Comparison of ENCODE assay signal across 15 mouse cellular contexts in genomic region chr2:178154129-178154528, GRCm38 (mm10). TPM values are rescaled to one million over a fixed set of nuclear protein-coding genes. Genes with fewer than 3 reads are reported as not detected.
DNase-seq lines count a peak whose midpoint lies in the region; ATAC-seq and TF ChIP-seq lines count a peak whose summit lies in the region.
"Had no signal": no experiment of that assay in that cellular context is flagged by ENCODE, and none has a peak within 500 bp of the region (broad histone marks: within the 10 kb centered on the region; RNA-seq: fewer than 3 reads in every experiment).

No protein-coding gene starts in this region.

- H3K4me2 ChIP-seq in forebrain, postnatal 0 days (ENCODE audit: low read depth): no peak overlapping the region
- no peak overlapping the region for H3K4me2 ChIP-seq in hindbrain, embryonic 16.5 days (ENCODE audit: low read length)
- H3K4me2 ChIP-seq: limb, embryonic 12.5 days; liver, embryonic 15.5 days had no signal

- no peaks in the 10 kb centered on the region for H3K27me3 ChIP-seq in forebrain, postnatal 0 days (ENCODE audit: insufficient read depth, low read length)
- H3K27me3 ChIP-seq in hindbrain, embryonic 16.5 days (replicated peaks; ENCODE audit: control insufficient read depth, insufficient read depth, low read length): no peaks in the 10 kb centered on the region
- H3K27me3 ChIP-seq: limb, embryonic 12.5 days; liver, embryonic 15.5 days had no signal

- intact Hi-C loops in left cerebral cortex, postnatal 14 days (cut with DNase I): no loop called here

- H3K4me3 ChIP-seq in forebrain, postnatal 0 days (ENCODE audit: low read depth, low read length): no peak overlapping the region
- H3K4me3 ChIP-seq in hindbrain, embryonic 16.5 days (ENCODE audit: low read length): no peak overlapping the region
- H3K4me3 ChIP-seq: erythroblast, embryonic 14.5 days; gastrocnemius, adult 2 months; limb, embryonic 12.5 days; liver, embryonic 15.5 days had no signal

- H3K27ac ChIP-seq in forebrain, postnatal 0 days (ENCODE audit: low read depth, low read length): peak overlapping the region; percentile 69
- H3K27ac ChIP-seq in hindbrain, embryonic 16.5 days (ENCODE audit: low read depth, low read length): peak overlapping the region; percentile 65
- H3K27ac ChIP-seq: gastrocnemius, adult 2 months; limb, embryonic 12.5 days; liver, embryonic 15.5 days had no signal

- H3K9ac ChIP-seq in forebrain, postnatal 0 days: 0 out of 2 replicates have a peak overlapping the region, but pooled peaks have one; percentile 18
- H3K9ac ChIP-seq in hindbrain, embryonic 16.5 days (ENCODE audit: low read depth, low read length): peak overlapping the region; percentile 0; the same call in 1 of the 2 replicates
- H3K9ac ChIP-seq: limb, embryonic 12.5 days; liver, embryonic 15.5 days had no signal

- DNase-seq in left cerebral cortex, postnatal 14 days (ENCODE audit: low spot score in 2 of 2): peak; percentile 30 to 72
- no peak for DNase-seq in left cerebral cortex, adult 8-10 months (ENCODE audit: low spot score in 2 of 2)
- peak; percentile 36 for DNase-seq in forebrain, postnatal 0 days
- DNase-seq in telencephalon, adult 2 months (ENCODE audit: low read depth, low spot score): peak; percentile 62
- no peak for DNase-seq in gastrocnemius, postnatal 4 days (ENCODE audit: low spot score in 2 of 2)
- no peak for DNase-seq in c-Kit-positive CD71-positive TER-119-positive erythroid progenitor cells, embryonic 14.5 days (ENCODE audit: low spot score)
- DNase-seq: embryo, embryonic 11 days; gastrocnemius, adult 2 months; heart, postnatal 4 days; kidney, adult 8-10 months; thymus, adult 18-20 months had no signal

- WGBS in forebrain, postnatal 0 days: 39% methylated on average over 5 of the region's 5 CpGs
- WGBS in hindbrain, embryonic 16.5 days: 41% methylated on average over 5 of the region's 5 CpGs

- H3K4me1 ChIP-seq in forebrain, postnatal 0 days (ENCODE audit: insufficient read depth): peaks cover 8% of the 10 kb centered on the region
- peaks cover 16% of the 10 kb centered on the region for H3K4me1 ChIP-seq in hindbrain, embryonic 16.5 days (ENCODE audit: control insufficient read depth, insufficient read depth, low read depth, low read length)
- H3K4me1 ChIP-seq: liver, embryonic 15.5 days had no signal

- no peak for TF ChIP-seq CTCF in forebrain, postnatal 0 days (IDR thresholded peaks at IDR 0.05; ENCODE audit: low read depth)

- peaks cover 6% of the 10 kb centered on the region; the same call in 1 of the 2 replicates for H3K36me3 ChIP-seq in forebrain, postnatal 0 days (ENCODE audit: insufficient read depth)
- no peaks in the 10 kb centered on the region for H3K36me3 ChIP-seq in hindbrain, embryonic 16.5 days (ENCODE audit: control insufficient read depth, insufficient read depth, low read length)
- H3K36me3 ChIP-seq: limb, embryonic 12.5 days; liver, embryonic 15.5 days had no signal

- peak; percentile 51; the same call in 1 of the 2 replicates for ATAC-seq in forebrain, postnatal 0 days
- peak; percentile 19 for ATAC-seq in hindbrain, embryonic 16.5 days

- H3K9me3 ChIP-seq in forebrain, postnatal 0 days (ENCODE audit: low read length): no peaks in the 10 kb centered on the region
- H3K9me3 ChIP-seq in hindbrain, embryonic 16.5 days (ENCODE audit: control insufficient read depth, low read length): no peaks in the 10 kb centered on the region
- H3K9me3 ChIP-seq: limb, embryonic 12.5 days; liver, embryonic 15.5 days had no signal

RNA-seq across cellular contexts. Expression of gene Phactr3, which starts 35.4 kb away (rescaled TPM):
- 100 to 1,000 TPM; 144 to 146 TPM for total RNA-seq in left cerebral cortex, postnatal 14 days (2021)
- total RNA-seq in left cerebral cortex, adult 8-10 months (2022): 100 to 1,000 TPM; 133 to 145 (median 140) TPM
- 152 and 170 TPM in 2 replicates for total RNA-seq in forebrain, postnatal 0 days (2014; rRNA removed)
- 97.8 and 98.2 TPM in 2 replicates for polyA plus RNA-seq in forebrain, postnatal 0 days (2015; fragmentation: Nextera tagmentation; extraction: Ambion mirVana)
- 55.3 and 69.1 TPM in 2 replicates for polyA plus RNA-seq in hindbrain, embryonic 16.5 days (2015; fragmentation: Nextera tagmentation; extraction: Ambion mirVana)
- under 1 TPM; 0.17 to 0.29 TPM for total RNA-seq in gastrocnemius, postnatal 4 days (2021)
- polyA plus RNA-seq: erythroblast, embryonic 14.5 days had no signal

Comparison
In these comparisons a context has a peak if more than half of its experiments do, and no peak if none do; other contexts are left out.
1. DNase-seq: peak in left cerebral cortex, postnatal 14 days (2 of 2), forebrain, postnatal 0 days (single experiment) and telencephalon, adult 2 months (single experiment); none in left cerebral cortex, adult 8-10 months (0 of 2), gastrocnemius, postnatal 4 days (0 of 2) and c-Kit-positive CD71-positive TER-119-positive erythroid progenitor cells, embryonic 14.5 days (single experiment).
2. RNA of gene Phactr3, which starts 35.4 kb away (total RNA-seq): 152 to 170 TPM in forebrain, postnatal 0 days, 144 to 146 TPM in left cerebral cortex, postnatal 14 days and 133 to 145 TPM in left cerebral cortex, adult 8-10 months; 0.17 to 0.29 TPM in gastrocnemius, postnatal 4 days; every median in the first group is over 100 times any median in the second.